Mouse (Mus musculus) ZHBTc4 (cell line): ENCODE results near the gene Tab1.

Source experiments
- DNase-seq: peaks from one replicate; pipeline ENCODE4 v3.0.0-alpha.2; 2011; ENCODE audit warnings: low read depth, low spot score

Gene Tab1

DNA sequence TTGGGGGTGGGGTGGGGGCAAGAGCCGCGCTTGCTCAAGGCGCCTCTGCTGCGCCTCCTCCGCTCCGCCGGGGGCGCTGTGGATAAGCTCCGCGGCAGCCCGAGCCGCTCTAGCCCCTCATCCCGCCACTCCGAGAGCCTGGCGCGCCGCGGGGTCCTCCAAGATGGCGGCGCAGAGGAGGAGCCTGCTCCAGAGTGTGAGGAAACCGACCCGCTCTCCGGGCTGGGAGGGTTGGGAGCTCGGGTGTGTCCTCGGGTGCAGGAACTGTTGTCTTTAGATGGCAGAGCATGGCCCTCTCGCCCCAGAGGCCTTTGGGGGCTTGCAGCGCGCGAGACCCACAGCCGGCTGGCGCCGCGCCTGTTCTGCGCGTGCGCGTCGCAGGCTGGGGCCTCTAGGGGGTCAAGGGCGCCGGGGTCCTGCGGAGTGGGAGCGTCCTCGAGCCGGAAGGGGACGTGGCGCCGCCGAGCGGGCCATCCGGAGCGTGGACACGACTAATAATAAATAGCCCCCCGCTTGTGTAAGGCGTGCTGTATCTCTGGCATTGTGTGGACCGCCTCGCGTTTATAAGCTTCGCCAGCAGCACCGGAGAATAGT is at the start of gene Tab1:
Gene Tab1 (plus strand): TSS at position 135 of the 594 bp plus-strand sequence.
- DNase-seq: peak; percentile 97

DNA sequence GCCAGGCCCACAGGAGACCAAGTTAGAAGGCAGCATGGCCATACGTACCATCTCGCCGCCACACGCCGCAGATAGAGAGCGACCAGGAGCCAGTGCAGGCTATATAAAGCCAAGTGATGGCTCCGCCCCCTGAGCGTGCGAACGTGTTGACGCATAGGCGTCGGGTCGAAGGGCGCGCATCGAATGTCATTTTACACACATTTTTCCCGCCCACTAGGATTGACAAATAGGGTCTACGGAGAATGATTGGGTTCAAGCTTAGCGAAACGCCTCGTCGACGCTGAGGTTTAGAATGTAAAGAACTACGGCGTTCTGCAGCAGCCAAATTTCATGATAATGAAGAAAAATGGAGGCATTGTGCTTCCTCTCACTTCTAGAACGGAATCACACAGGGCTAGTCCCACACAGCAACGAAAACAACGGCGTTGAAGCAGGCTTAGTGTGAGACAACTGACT is 49.6 kb upstream of the Tab1 start:
- DNase-seq: peak; percentile 99

GRCm38 (mm10) chr15:80083740-80084139 is 49.2 kb upstream of the Tab1 start:
- DNase-seq: no peak

- DNase-seq: no peak
Measured at GRCm38 (mm10) chr15:80087406-80088012, 45.4 kb upstream of the Tab1 start.

GRCm38 (mm10) chr15:80088637-80089036 is 44.3 kb upstream of the Tab1 start:
- DNase-seq: peak; percentile 96

DNA sequence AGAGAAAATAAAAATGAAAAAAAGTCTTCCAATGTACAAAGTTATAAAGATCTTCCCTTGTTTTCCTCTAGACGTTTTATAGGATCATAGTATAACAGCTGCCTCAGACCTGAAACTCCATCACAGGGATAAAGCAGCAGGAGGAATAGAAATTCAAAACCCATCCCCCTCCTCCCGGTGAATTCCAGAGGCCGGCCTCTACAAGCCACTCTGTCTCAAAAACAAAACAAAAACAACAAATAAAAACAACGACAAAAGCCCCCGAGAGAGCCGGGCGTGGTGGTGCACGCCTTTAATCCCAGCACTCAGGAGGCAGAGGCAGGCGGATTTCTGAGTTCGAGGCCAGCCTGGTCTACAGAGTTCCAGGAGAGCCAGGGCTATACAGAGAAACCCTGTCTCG is 42.8 kb upstream of the Tab1 start:
- peak; percentile 37 for DNase-seq

DNA sequence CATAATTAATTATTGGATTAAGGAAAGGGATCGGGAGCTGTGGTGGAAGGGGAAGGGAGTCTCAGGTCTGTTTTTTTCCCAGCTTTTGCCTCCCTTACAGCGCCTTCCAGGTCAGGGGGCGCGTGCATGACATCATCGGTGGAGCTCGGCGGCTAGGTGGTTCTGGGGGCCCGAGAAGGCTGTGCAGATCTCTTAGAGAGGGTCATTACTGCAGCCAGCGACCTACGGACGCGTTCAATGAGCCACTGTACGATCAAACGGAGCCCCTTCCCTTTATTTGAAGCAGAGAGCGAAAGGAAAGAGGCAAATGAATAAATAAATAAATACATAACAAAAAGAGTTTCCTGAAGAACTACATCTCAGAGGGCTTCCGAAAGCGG is 42.2 kb upstream of the Tab1 start:
- no peak for DNase-seq

DNA sequence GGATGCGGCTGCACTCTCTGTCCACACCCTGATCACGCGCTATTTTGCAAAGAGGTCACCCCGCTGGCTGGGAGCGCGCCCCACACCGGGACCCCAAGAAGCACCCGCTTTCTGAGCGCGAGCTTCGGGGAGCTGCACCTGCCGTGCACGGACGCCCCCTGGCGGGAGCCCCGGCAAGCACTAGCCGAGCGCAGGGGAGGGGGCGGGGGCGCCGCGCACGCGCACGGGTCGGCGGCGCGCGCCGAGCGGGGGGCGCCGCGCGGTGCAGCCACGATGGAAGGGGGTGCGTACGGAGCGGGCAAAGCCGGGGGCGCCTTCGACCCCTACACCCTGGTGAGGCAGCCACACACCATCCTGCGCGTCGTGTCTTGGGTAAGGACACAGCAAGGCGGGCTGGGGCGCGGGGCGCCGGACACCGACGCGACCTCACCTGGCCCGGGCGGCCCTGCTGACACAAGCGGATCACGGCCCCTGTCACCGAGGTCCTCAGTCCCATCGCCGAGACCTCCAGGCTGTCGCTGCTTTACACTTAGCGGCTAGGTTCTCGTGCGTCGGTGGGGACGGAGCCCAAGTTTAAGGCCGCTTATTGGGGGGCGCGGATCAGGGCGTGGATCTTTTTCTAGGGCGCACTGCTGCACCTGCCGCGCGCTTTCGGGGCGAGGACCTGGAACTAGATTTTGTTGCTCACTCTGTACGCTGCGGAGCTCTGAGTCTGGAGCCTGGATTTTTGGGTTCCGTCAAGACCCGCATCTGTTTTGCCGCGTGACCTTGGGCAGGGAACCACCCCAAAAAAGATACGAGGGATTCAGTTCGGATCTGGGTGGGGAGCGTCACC is 41.6 kb upstream of the Tab1 start, which contains the start of the genes Syngr1 and Rpl3:
Gene Syngr1 (plus strand): TSS at position 214 of the 835 bp plus-strand sequence.
Gene Rpl3 (minus strand): TSS at position 748 of the 835 bp plus-strand sequence.
- peak; percentile 83 for DNase-seq

- DNase-seq: no peak
Measured at GRCm38 (mm10) chr15:80092041-80092441, 40.9 kb upstream of the Tab1 start.

- peak; percentile 62 for DNase-seq
Measured at GRCm38 (mm10) chr15:80092599-80092998, 40.3 kb upstream of the Tab1 start.

DNA sequence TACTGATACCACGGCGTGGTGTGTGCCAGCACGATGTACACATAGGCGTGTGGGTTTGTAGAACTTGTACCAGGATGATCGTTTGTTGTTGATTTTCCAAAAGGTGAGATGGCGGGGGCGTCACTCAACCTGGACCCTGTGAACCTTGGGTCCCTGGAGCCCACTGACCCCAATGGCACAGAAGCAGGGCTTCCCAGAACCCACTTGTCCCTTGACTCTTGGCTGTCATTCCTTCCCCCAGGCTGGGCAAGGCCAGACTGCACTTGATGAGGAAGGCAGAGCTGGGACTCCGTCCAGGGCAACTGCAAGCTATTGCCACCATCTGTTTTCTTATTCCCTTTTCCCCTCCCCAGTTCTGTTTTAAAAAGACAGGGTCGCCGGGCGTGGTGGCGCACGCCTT is 38.7 kb upstream of the Tab1 start:
- DNase-seq: no peak

DNA sequence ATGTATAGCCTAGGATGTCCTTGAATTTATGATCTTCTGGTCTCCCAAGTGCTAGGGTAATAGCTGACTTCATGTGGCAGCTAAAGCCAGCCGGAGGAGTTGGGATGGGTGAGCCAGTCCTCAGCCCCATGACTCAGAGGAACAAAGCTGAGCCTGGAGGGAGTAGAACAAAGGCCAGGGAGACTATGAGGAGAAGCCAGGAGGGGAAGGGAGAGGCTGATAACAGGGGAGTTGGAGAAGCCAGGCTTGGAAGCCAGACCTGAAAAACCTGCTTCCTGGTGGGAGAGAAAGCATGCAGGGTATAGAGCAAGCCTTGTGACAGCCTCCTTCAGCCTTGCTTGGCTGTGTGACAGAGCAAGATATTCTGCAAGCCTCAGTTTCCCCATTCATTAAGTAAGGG is 37.3 kb upstream of the Tab1 start:
- DNase-seq: peak; percentile 55

DNA sequence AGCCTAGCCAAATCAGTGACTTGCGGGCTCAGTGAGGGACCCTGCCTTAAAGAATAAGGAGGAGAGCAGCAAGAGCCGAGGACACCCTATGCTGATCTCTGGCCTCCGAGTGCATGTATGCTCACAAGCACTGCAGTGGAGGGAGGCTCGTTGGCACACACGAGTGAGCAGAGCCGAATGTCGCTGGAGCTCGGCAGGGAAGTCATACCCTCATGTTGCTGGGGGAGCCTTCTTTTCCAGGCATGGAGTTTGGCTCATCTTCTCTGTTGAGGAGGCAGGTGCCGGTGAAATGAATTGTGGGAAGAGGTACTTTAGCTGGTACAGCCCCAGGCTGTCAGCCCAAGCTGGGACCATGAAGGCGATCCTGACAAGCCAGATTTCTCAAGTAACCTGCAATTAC is 36.5 kb upstream of the Tab1 start:
- DNase-seq: no peak

- DNase-seq: peak; percentile 72
Measured at GRCm38 (mm10) chr15:80096946-80097881, 35.7 kb upstream of the Tab1 start.

DNA sequence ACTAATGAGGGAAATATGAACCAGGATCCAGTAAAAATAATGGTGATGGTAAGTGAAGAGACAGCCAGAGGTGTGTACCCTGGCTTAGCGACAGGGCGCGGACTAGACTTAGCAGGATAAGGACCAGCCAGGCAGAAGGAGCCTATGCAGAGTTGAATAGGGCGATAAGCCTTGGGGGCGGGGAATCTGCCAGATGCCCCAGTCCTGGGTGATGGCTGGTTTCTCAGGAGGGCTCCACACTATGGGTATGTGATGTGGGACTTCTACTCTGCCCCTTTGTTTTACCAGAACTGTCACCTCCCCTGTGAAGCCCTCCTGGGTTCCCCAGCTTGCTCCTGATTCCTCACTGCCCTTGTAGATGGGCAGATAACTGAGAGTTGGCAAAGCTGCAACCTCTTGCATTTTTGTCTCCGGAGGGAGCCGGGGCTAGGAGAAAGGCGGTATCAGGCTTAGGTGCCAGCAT is 34.9 kb upstream of the Tab1 start:
- DNase-seq: no peak

- DNase-seq: no peak
Measured at GRCm38 (mm10) chr15:80098809-80099208, 34.1 kb upstream of the Tab1 start.

GRCm38 (mm10) chr15:80099477-80099876 is 33.5 kb upstream of the Tab1 start:
- peak; percentile 59 for DNase-seq

- no peak for DNase-seq
Measured at GRCm38 (mm10) chr15:80100196-80100595, 32.7 kb upstream of the Tab1 start.

GRCm38 (mm10) chr15:80100871-80101270 is 32.1 kb upstream of the Tab1 start:
- no peak for DNase-seq

- no peak for DNase-seq
Measured at GRCm38 (mm10) chr15:80101503-80101902, 31.4 kb upstream of the Tab1 start.

DNA sequence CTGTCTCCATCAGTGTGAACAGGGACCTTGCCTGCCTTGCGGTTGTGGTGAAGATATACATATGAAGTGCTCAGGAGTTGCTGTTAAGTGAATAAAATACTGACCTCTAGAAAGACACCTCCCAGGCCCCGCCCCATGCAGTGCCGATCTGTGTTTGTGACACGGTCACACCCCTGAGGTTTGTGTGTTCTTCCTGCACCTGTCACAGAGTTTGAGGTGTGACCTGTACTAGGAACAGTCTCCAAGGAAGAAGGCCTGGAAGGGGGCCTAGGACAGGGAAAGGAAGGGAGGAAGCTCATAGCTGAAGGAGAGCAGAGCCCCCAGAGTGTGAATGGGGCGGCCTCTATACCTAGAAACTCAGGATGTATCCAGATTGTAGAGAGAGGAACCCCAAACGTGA is 30.4 kb upstream of the Tab1 start:
- peak; percentile 36 for DNase-seq
